22 mouse cellular contexts compared by ENCODE assay signal in genomic region chr13:98946434-98946833, GRCm38 (mm10). TPM values are rescaled to one million over a fixed set of nuclear protein-coding genes. Genes with fewer than 3 reads are reported as not detected.
"Had no signal": no experiment of that assay in that cellular context is flagged by ENCODE, and none has a peak within 500 bp of the region (broad histone marks: within the 10 kb centered on the region; RNA-seq: fewer than 3 reads in every experiment).

No protein-coding gene starts in this region.

- H3K4me1 ChIP-seq: neural tube, embryonic 15.5 days had no signal

- H3K36me3 ChIP-seq: limb, embryonic 15.5 days; liver, embryonic 13.5 days; midbrain, embryonic 10.5 days; neural tube, embryonic 15.5 days had no signal

- H3K27me3 ChIP-seq: limb, embryonic 15.5 days; liver, embryonic 13.5 days; neural tube, embryonic 15.5 days had no signal

- H3K4me2 ChIP-seq: limb, embryonic 15.5 days; liver, embryonic 13.5 days; neural tube, embryonic 15.5 days had no signal

- H3K9ac ChIP-seq: limb, embryonic 15.5 days; liver, embryonic 13.5 days; neural tube, embryonic 15.5 days had no signal

- H3K27ac ChIP-seq: limb, embryonic 15.5 days; liver, embryonic 13.5 days; midbrain, embryonic 10.5 days; neural tube, embryonic 15.5 days; stomach, postnatal 0 days had no signal

- H3K4me3 ChIP-seq: limb, embryonic 15.5 days; liver, embryonic 13.5 days; midbrain, embryonic 10.5 days; myocyte; neural tube, embryonic 15.5 days had no signal

- H3K9me3 ChIP-seq: limb, embryonic 15.5 days; liver, embryonic 13.5 days; midbrain, embryonic 10.5 days; neural tube, embryonic 15.5 days had no signal

- DNase-seq: kidney, adult 8-10 months; kidney, postnatal 25 days; layer of hippocampus, adult 9-11 months; layer of hippocampus, postnatal 36 days; liver, embryonic 13.5 days; lung, adult 18-20 months; midbrain, embryonic 14.5 days; right cerebral cortex, adult 18-20 months; right cerebral cortex, postnatal 25 days; thymus, postnatal 4 days had no signal

RNA-seq across cellular contexts. Expression of gene 1700024P04Rik, which starts 37.9 kb away (rescaled TPM):
- total RNA-seq: layer of hippocampus, adult 18-20 months; layer of hippocampus, postnatal 36 days; left cerebral cortex, adult 8-10 months; left cerebral cortex, postnatal 25 days had no signal
- polyA plus RNA-seq: limb, embryonic 11.5 days; limb, embryonic 15.5 days; liver, embryonic 13.5 days; lung, embryonic 16.5 days; midbrain, embryonic 10.5 days; midbrain, embryonic 14.5 days; myocyte; neural tube, embryonic 11.5 days; neural tube, embryonic 15.5 days; small intestine, adult 2 months; stomach, postnatal 0 days had no signal
